Mouse (Mus musculus): Measurements from ENCODE around the gene Shpk. TPM values are rescaled to one million over a fixed set of nuclear protein-coding genes. Genes with fewer than 3 reads are reported as not detected.

Shpk gene
- polyA plus RNA-seq, 1 experiment, result 1.3 TPM

- TF ChIP-seq GATA1 (IDR thresholded peaks at IDR 0.05; ENCODE audit: low read length), result no peak
Measured at GRCm38 (mm10) chr11:73185872-73186615, 13.2 kb upstream of the Shpk start.

- TF ChIP-seq GATA1 (IDR thresholded peaks at IDR 0.05; ENCODE audit: low read length), result no peak
Measured at GRCm38 (mm10) chr11:73187231-73187630, 12.0 kb upstream of the Shpk start.

- no peak for TF ChIP-seq GATA1 (IDR thresholded peaks at IDR 0.05; ENCODE audit: low read length)
Measured at GRCm38 (mm10) chr11:73193047-73193446, 6.2 kb upstream of the Shpk start.

- TF ChIP-seq GATA1 (IDR thresholded peaks at IDR 0.05; ENCODE audit: low read length), result no peak
Measured at GRCm38 (mm10) chr11:73194444-73194843, 4.8 kb upstream of the Shpk start.

GRCm38 (mm10) chr11:73198190-73198589, 1.1 kb upstream of the Shpk start:
- no peak for TF ChIP-seq GATA1 (IDR thresholded peaks at IDR 0.05; ENCODE audit: low read length)

- TF ChIP-seq GATA1 (IDR thresholded peaks at IDR 0.05; ENCODE audit: low read length), result no peak
Measured at GRCm38 (mm10) chr11:73198603-73199229, 544 bp upstream of the Shpk start, which contains the start of gene Ctns. TSS of gene Ctns (minus strand) at chr11:73199042.

GRCm38 (mm10) chr11:73199879-73200278, 619 bp downstream of the Shpk start:
- TF ChIP-seq GATA1 (IDR thresholded peaks at IDR 0.05; ENCODE audit: low read length), result no peak

- no peak for TF ChIP-seq GATA1 (IDR thresholded peaks at IDR 0.05; ENCODE audit: low read length)
Measured at GRCm38 (mm10) chr11:73201021-73201420, 1.8 kb downstream of the Shpk start.

GRCm38 (mm10) chr11:73201597-73201996, 2.3 kb downstream of the Shpk start:
- TF ChIP-seq GATA1 (IDR thresholded peaks at IDR 0.05; ENCODE audit: low read length), result no peak

GRCm38 (mm10) chr11:73203895-73204294, 4.6 kb downstream of the Shpk start:
- no peak for TF ChIP-seq GATA1 (IDR thresholded peaks at IDR 0.05; ENCODE audit: low read length)

- TF ChIP-seq GATA1 (IDR thresholded peaks at IDR 0.05; ENCODE audit: low read length), result no peak
Measured at GRCm38 (mm10) chr11:73205194-73205593, 5.9 kb downstream of the Shpk start.

- TF ChIP-seq GATA1 (IDR thresholded peaks at IDR 0.05; ENCODE audit: low read length), result no peak
Measured at GRCm38 (mm10) chr11:73207621-73208020, 8.4 kb downstream of the Shpk start.

GRCm38 (mm10) chr11:73213956-73214355, 14.7 kb downstream of the Shpk start:
- no peak for TF ChIP-seq GATA1 (IDR thresholded peaks at IDR 0.05; ENCODE audit: low read length)

GRCm38 (mm10) chr11:73219671-73220070, 20.4 kb downstream of the Shpk start:
- TF ChIP-seq GATA1 (IDR thresholded peaks at IDR 0.05; ENCODE audit: low read length), result no peak

GRCm38 (mm10) chr11:73220651-73221050, 21.4 kb downstream of the Shpk start:
- no peak for TF ChIP-seq GATA1 (IDR thresholded peaks at IDR 0.05; ENCODE audit: low read length)

GRCm38 (mm10) chr11:73222846-73223245, 23.6 kb downstream of the Shpk start:
- no peak for TF ChIP-seq GATA1 (IDR thresholded peaks at IDR 0.05; ENCODE audit: low read length)

- no peak for TF ChIP-seq GATA1 (IDR thresholded peaks at IDR 0.05; ENCODE audit: low read length)
Measured at GRCm38 (mm10) chr11:73223966-73224365, 24.7 kb downstream of the Shpk start.
